Mouse (Mus musculus) CH12.LX (cell line): ENCODE measurements around the gene Oxsr1. TPM values are rescaled to one million over a fixed set of nuclear protein-coding genes. Genes with fewer than 3 reads are reported as not detected.

Source experiments
- DNase-seq: peaks from one replicate; pipeline ENCODE4 v3.0.0-alpha.2; 2013; ENCODE audit errors: extremely low read depth
- H3K27ac ChIP-seq: 2 replicates; pipeline ENCODE4 v1.5.1; 2012; ENCODE audit warnings: low read depth, mild to moderate bottlenecking, control low read depth, moderate library complexity; ENCODE audit not compliant: insufficient read depth
- H3K27me3 ChIP-seq: replicated peaks from 2 replicates; pipeline ENCODE3; 2012; ENCODE audit warnings: inconsistent platforms
- H3K36me3 ChIP-seq, 2 experiments: replicated peaks in 1 of 2; 2 replicates each; pipeline versions ENCODE3 to v1.6.1; 2012; ENCODE audit warnings: inconsistent platforms in 1 of 2, low read length in 1 of 2, mild to moderate bottlenecking in 1 of 2, mixed read lengths in 1 of 2, moderate library complexity in 1 of 2; ENCODE audit not compliant: control insufficient read depth in 1 of 2, insufficient read depth in 1 of 2
- H3K4me1 ChIP-seq, 2 experiments: 2 replicates each; pipeline ENCODE4 v1.6.1; 2012; ENCODE audit warnings: inconsistent platforms in 1 of 2, moderate library complexity in 1 of 2; ENCODE audit not compliant: insufficient read depth in 2 of 2, control insufficient read depth in 1 of 2
- H3K4me2 ChIP-seq: 2 replicates; pipeline ENCODE4 v1.6.1; 2012; ENCODE audit warnings: low read depth, mild to moderate bottlenecking, control low read depth; ENCODE audit not compliant: poor library complexity, insufficient read depth, severe bottlenecking
- H3K4me3 ChIP-seq, 3 experiments: fragments of 150-350 bp in 1 of 3; sonication (generic) in 1 of 3; replicated peaks in 1 of 3; 2 replicates each; pipeline versions ENCODE3 to v1.5.1; 2011 to 2012; ENCODE audit warnings: low read depth in 2 of 3, low read length in 2 of 3, mild to moderate bottlenecking in 2 of 3, moderate library complexity in 2 of 3, control low read depth in 1 of 3, improper control_type of control experiment in 1 of 3, inconsistent platforms in 1 of 3, mixed read lengths in 1 of 3; ENCODE audit not compliant: poor library complexity in 1 of 3
- H3K79me2 ChIP-seq: replicated peaks from 2 replicates; pipeline ENCODE4 v1.6.1; 2012; ENCODE audit warnings: mild to moderate bottlenecking, moderate library complexity; ENCODE audit not compliant: control insufficient read depth, poor library complexity, insufficient read depth, severe bottlenecking; ENCODE audit errors: extremely low read depth
- H3K9ac ChIP-seq: 2 replicates; pipeline ENCODE4 v1.6.1; 2012; ENCODE audit warnings: low read depth, mild to moderate bottlenecking, control low read depth, moderate library complexity; ENCODE audit not compliant: insufficient read depth
- H3K9me3 ChIP-seq: replicated peaks from 2 replicates; pipeline ENCODE3; 2012; ENCODE audit warnings: low read length, inconsistent platforms, mixed read lengths
- BHLHE40 ChIP-seq: IDR thresholded peaks from 2 replicates; pipeline ENCODE4 v1.6.1; 2011; ENCODE audit warnings: mild to moderate bottlenecking, low read depth, low read length, improper control_type of control experiment
- CHD1 ChIP-seq: IDR thresholded peaks from 2 replicates; pipeline ENCODE4 v1.6.1; 2012; ENCODE audit warnings: low read depth, low read length, improper control_type of control experiment, inconsistent platforms
- CTCF ChIP-seq, 2 experiments: IDR thresholded peaks in 1 of 2; conservative IDR thresholded peaks in 1 of 2; 2 replicates each; pipeline ENCODE4 v1.5.1; 2011 to 2012; ENCODE audit warnings: low read depth in 2 of 2, low read length in 2 of 2, improper control_type of control experiment in 1 of 2, inconsistent platforms in 1 of 2, mild to moderate bottlenecking in 1 of 2, moderate library complexity in 1 of 2
- E2F4 ChIP-seq: IDR thresholded peaks from 2 replicates; pipeline ENCODE4 v1.6.1; 2011; ENCODE audit warnings: low read depth, low read length, improper control_type of control experiment; ENCODE audit not compliant: insufficient replicate concordance
- ELF1 ChIP-seq: IDR thresholded peaks from 2 replicates; pipeline ENCODE4 v1.6.1; 2014; ENCODE audit warnings: low read depth, mild to moderate bottlenecking, inconsistent platforms, low read length, improper control_type of control experiment
- EP300 ChIP-seq: IDR thresholded peaks from 2 replicates; pipeline ENCODE4 v1.6.1; 2011; ENCODE audit warnings: low read length, improper control_type of control experiment
- ETS1 ChIP-seq: conservative IDR thresholded peaks from 2 replicates; pipeline ENCODE4 v1.6.1; 2012; ENCODE audit warnings: low read depth, mild to moderate bottlenecking, inconsistent platforms, low read length, improper control_type of control experiment, moderate library complexity
- GABPA ChIP-seq: IDR thresholded peaks from 2 replicates; pipeline ENCODE4 v1.6.1; 2012; ENCODE audit warnings: low read depth, low read length, improper control_type of control experiment, inconsistent platforms; ENCODE audit not compliant: insufficient replicate concordance
- HCFC1 ChIP-seq: IDR thresholded peaks from 2 replicates; pipeline ENCODE4 v1.6.1; 2012; ENCODE audit warnings: low read depth, mild to moderate bottlenecking, inconsistent platforms, low read length, improper control_type of control experiment
- JUND ChIP-seq: conservative IDR thresholded peaks from 2 replicates; pipeline ENCODE4 v1.6.1; 2011; ENCODE audit warnings: low read depth, low read length, improper control_type of control experiment
- KAT2A ChIP-seq: IDR thresholded peaks from 2 replicates; pipeline ENCODE4 v1.6.1; 2012; ENCODE audit warnings: low read length, improper control_type of control experiment, inconsistent platforms; ENCODE audit not compliant: insufficient replicate concordance
- MAFK ChIP-seq: IDR thresholded peaks from 2 replicates; pipeline ENCODE4 v1.6.1; 2011; ENCODE audit warnings: low read length, improper control_type of control experiment; ENCODE audit not compliant: insufficient replicate concordance
- MAX ChIP-seq: IDR thresholded peaks from 2 replicates; pipeline ENCODE4 v1.6.1; 2011; ENCODE audit warnings: low read length, improper control_type of control experiment
- MAZ ChIP-seq: IDR thresholded peaks from 2 replicates; pipeline ENCODE4 v1.6.1; 2012; ENCODE audit warnings: low read depth, mild to moderate bottlenecking, inconsistent platforms, low read length, improper control_type of control experiment, moderate library complexity
- MEF2A ChIP-seq: IDR thresholded peaks from 2 replicates; pipeline ENCODE4 v1.6.1; 2014; ENCODE audit warnings: low read depth, mild to moderate bottlenecking, inconsistent platforms, low read length, improper control_type of control experiment, borderline replicate concordance
- MXI1 ChIP-seq: IDR thresholded peaks from 2 replicates; pipeline ENCODE4 v1.6.1; 2011; ENCODE audit warnings: mild to moderate bottlenecking, low read depth, low read length, improper control_type of control experiment
- MYC ChIP-seq: IDR thresholded peaks from 2 replicates; pipeline ENCODE4 v1.6.1; 2011; ENCODE audit warnings: low read depth, mild to moderate bottlenecking, improper control_type of control experiment, low read length
- NELFE ChIP-seq: IDR thresholded peaks from 2 replicates; pipeline ENCODE4 v1.6.1; 2011; ENCODE audit warnings: low read depth, low read length, improper control_type of control experiment
- PAX5 ChIP-seq: IDR thresholded peaks from 2 replicates; pipeline ENCODE4 v1.6.1; 2012; ENCODE audit warnings: low read length, inconsistent platforms, mixed read lengths
- POLR2AphosphoS2 ChIP-seq: IDR thresholded peaks from 2 replicates; pipeline ENCODE4 v1.6.1; 2011; ENCODE audit warnings: low read depth, low read length, improper control_type of control experiment
- RAD21 ChIP-seq: IDR thresholded peaks from 2 replicates; pipeline ENCODE4 v1.6.1; 2011; ENCODE audit warnings: low read depth, mild to moderate bottlenecking, low read length, improper control_type of control experiment, moderate library complexity
- SIN3A ChIP-seq: IDR thresholded peaks from 2 replicates; pipeline ENCODE4 v1.6.1; 2012; ENCODE audit warnings: low read length, improper control_type of control experiment, inconsistent platforms
- TCF12 ChIP-seq: IDR thresholded peaks from 2 replicates; pipeline ENCODE4 v1.6.1; 2014; ENCODE audit warnings: low read depth, mild to moderate bottlenecking, inconsistent platforms, low read length, improper control_type of control experiment
- UBTF ChIP-seq: IDR thresholded peaks from 2 replicates; pipeline ENCODE4 v1.6.1; 2012; ENCODE audit warnings: low read depth, mild to moderate bottlenecking, inconsistent platforms, low read length, improper control_type of control experiment, moderate library complexity
- USF1 ChIP-seq: IDR thresholded peaks from 2 replicates; pipeline ENCODE4 v1.6.1; 2014; ENCODE audit warnings: low read depth, mild to moderate bottlenecking, inconsistent platforms, low read length, improper control_type of control experiment
- USF2 ChIP-seq: conservative IDR thresholded peaks from 2 replicates; pipeline ENCODE4 v1.6.1; 2011; ENCODE audit warnings: low read depth, low read length, improper control_type of control experiment
- ZC3H11A ChIP-seq: IDR thresholded peaks from 2 replicates; pipeline ENCODE4 v1.6.1; 2012; ENCODE audit warnings: low read depth, mild to moderate bottlenecking, inconsistent platforms, low read length, improper control_type of control experiment
- ZKSCAN1 ChIP-seq: IDR thresholded peaks from 2 replicates; pipeline ENCODE4 v1.6.1; 2012; ENCODE audit warnings: low read depth, inconsistent platforms, low read length, improper control_type of control experiment, borderline replicate concordance
- ZMIZ1 ChIP-seq: IDR thresholded peaks from 2 replicates; pipeline ENCODE4 v1.6.1; 2012; ENCODE audit warnings: low read depth, mild to moderate bottlenecking, inconsistent platforms, low read length, improper control_type of control experiment
- ZNF384 ChIP-seq: IDR thresholded peaks from 2 replicates; pipeline ENCODE4 v1.6.1; 2012; ENCODE audit warnings: low read depth, low read length, improper control_type of control experiment, inconsistent platforms
- dilution Hi-C: fragments of 300-500 bp; cut with MboI; formaldehyde crosslinking; loops from 2 replicates; pipeline ENCODE4 v1.14.3; 2020; ENCODE audit warnings: low sequenced_read_pairs; ENCODE audit not compliant: extremely low pct_unique_long_range_greater_than_20kb, extremely low pct_ligation_motif_present
- in situ Hi-C: fragments of 300-500 bp; cut with MboI; formaldehyde crosslinking; loops from 3 replicates; pipeline ENCODE4 v1.14.3; 2019; ENCODE audit warnings: low sequenced_read_pairs, low pct_ligation_motif_present, low pct_unique_long_range_greater_than_20kb, mixed read lengths
- polyA plus RNA-seq: library from polyadenylated mRNA; unstranded; fragments of >175 nt; gene quantifications from 2 replicates; pipeline ENCODE4 v1.2.1, GENCODE M21; 2012; ENCODE audit warnings: low read depth; ENCODE audit not compliant: insufficient read length
- total RNA-seq, 2 experiments: library from RNA; depleted of rRNA; stranded (reverse); fragments of 300-350 nt in 1 of 2; fragments of >200 nt in 1 of 2; gene quantifications; 2 replicates each; pipeline ENCODE4 v1.2.3; 2012 to 2014

The Oxsr1 gene
- total and polyA plus RNA-seq, 3 experiments: 22.1 to 36.1 (median 33.3) TPM

- Histone ChIP-seq H3K9ac (peak overlapping the region; percentile 84), H3K4me2 (peak overlapping the region; percentile 88), H3K27me3 (no peaks in the 10 kb centered on the region), H3K9me3 (no peaks in the 10 kb centered on the region), H3K27ac (peak overlapping the region; percentile 83), H3K79me2 (peaks cover 9% of the 10 kb centered on the region; the same call in 1 of the 2 replicates), H3K4me1 (peaks cover 2 to 23% of the 10 kb centered on the region in 2 experiments; a peak in 2 of 4 replicates), H3K4me3 (peak overlapping the region; percentile 50 to 81 (median 75)), H3K36me3 (peaks cover 1 to 11% of the 10 kb centered on the region in 2 experiments)
- dilution Hi-C loops (no loop called here), in situ Hi-C loops (no loop called here)
- DNase-seq: no peak
- TF ChIP-seq ZNF384 (no peak), POLR2AphosphoS2 (no peak), MAX (0 out of 2 replicates have a peak, but pooled peaks have one; percentile 5), EP300 (peak; percentile 3; the same call in 1 of the 2 replicates), MAZ (0 out of 2 replicates have a peak, but pooled peaks have one; percentile 9), TCF12 (no peak), CHD1 (peak; percentile 16; the same call in 1 of the 2 replicates), UBTF (no peak)
Measured at GRCm38 (mm10) chr9:119323260-119323645, 1.0 kb upstream of the Oxsr1 start.

GRCm38 (mm10) chr9:119321392-119322229 lies 616 bp downstream of the Oxsr1 start:
- Histone ChIP-seq H3K4me3 (peak overlapping the region; percentile 52 to 84 (median 75)), H3K9me3 (no peaks in the 10 kb centered on the region), H3K9ac (peak overlapping the region; percentile 63), H3K4me2 (peak overlapping the region; percentile 73), H3K27me3 (no peaks in the 10 kb centered on the region), H3K36me3 (peaks cover 2 to 12% of the 10 kb centered on the region in 2 experiments), H3K79me2 (peaks cover 9% of the 10 kb centered on the region; the same call in 1 of the 2 replicates), H3K4me1 (peaks cover 2 to 23% of the 10 kb centered on the region in 2 experiments; a peak in 2 of 4 replicates), H3K27ac (no peak overlapping the region)
- in situ Hi-C loops (no loop called here), dilution Hi-C loops (no loop called here)
- TF ChIP-seq MYC (no peak), CHD1 (peak; percentile 58; the same call in 1 of the 2 replicates), NELFE (no peak), USF2 (no peak), ZC3H11A (no peak), GABPA (no peak), SIN3A (peak; percentile 58; the same call in 1 of the 2 replicates), MAFK (no peak), MEF2A (no peak), UBTF (peak; percentile 68; the same call in 1 of the 2 replicates), PAX5 (no peak), KAT2A (no peak), RAD21 (no peak), ELF1 (no peak), USF1 (no peak), ZKSCAN1 (no peak), MXI1 (peak; percentile 33; the same call in 1 of the 2 replicates), EP300 (no peak), HCFC1 (no peak), ETS1 (no peak), ZMIZ1 (no peak), MAX (0 out of 2 replicates have a peak, but pooled peaks have one; percentile 34), BHLHE40 (no peak), E2F4 (no peak), CTCF (conservative IDR thresholded peaks at IDR 0.05 in 1 of 2, IDR thresholded peaks at IDR 0.05 in 1 of 2; ENCODE audit: low read depth in 2 of 2, low read length in 2 of 2) (no peak), JUND (no peak)
- no peak for DNase-seq
